Mouse (Mus musculus): Measurements from ENCODE around the gene Ehf. TPM values are rescaled to one million over a fixed set of nuclear protein-coding genes. Genes with fewer than 3 reads are reported as not detected.

The Ehf gene
- total RNA-seq, 2 experiments from 2014 or later = not detected

- no peak for DNase-seq (ENCODE audit: extremely low spot score in 1 of 2, low spot score in 1 of 2)
Measured at GRCm38 (mm10) chr2:103220871-103221270, 82.2 kb downstream of the Ehf start.

- no peak for DNase-seq (ENCODE audit: extremely low spot score in 1 of 2, low spot score in 1 of 2)
Measured at GRCm38 (mm10) chr2:103218323-103218722, 84.8 kb downstream of the Ehf start.

- DNase-seq (ENCODE audit: extremely low spot score in 1 of 2, low spot score in 1 of 2) = no peak
Measured at GRCm38 (mm10) chr2:103215801-103216200, 87.3 kb downstream of the Ehf start.

GRCm38 (mm10) chr2:103214861-103215260 lies 88.2 kb downstream of the Ehf start:
- DNase-seq (ENCODE audit: extremely low spot score in 1 of 2, low spot score in 1 of 2) = no peak

GRCm38 (mm10) chr2:103213547-103213946 lies 89.5 kb downstream of the Ehf start:
- no peak for DNase-seq (ENCODE audit: extremely low spot score in 1 of 2, low spot score in 1 of 2)

Other genes with a start within 250 kb of the Ehf start
- gene Pdhx, start 229.8 kb downstream of the Ehf start, total RNA-seq (2021) = 10 to 100 TPM; 64.7 to 67.1 TPM
- 10 to 100 TPM; 23.9 to 24.5 TPM for gene Apip, start 229.6 kb downstream of the Ehf start, total RNA-seq (2021)
- gene Elf5, start 108.4 kb upstream of the Ehf start, total RNA-seq (2021) = 1 to 10 TPM; 1.8 to 2.1 TPM
- gene Cat, start 181.9 kb upstream of the Ehf start, total RNA-seq (2021) = 10 to 100 TPM; 56.7 to 60.8 TPM